Mouse (Mus musculus): ENCODE results near the gene Vmn1r114. TPM values are rescaled to one million over a fixed set of nuclear protein-coding genes. Genes with fewer than 3 reads are reported as not detected.

The Vmn1r114 gene
- polyA plus RNA-seq (2021; fragmentation: Nextera tagmentation) = not detected in 2 replicates
- long read RNA-seq, experiment 1 = 0 reads
- long read RNA-seq, experiment 2 = 0 reads

GRCm38 (mm10) chr7:20812086-20812485 is at the start of gene Vmn1r114:
Gene Vmn1r114 (minus strand): TSS chr7:20812186.

DNA sequence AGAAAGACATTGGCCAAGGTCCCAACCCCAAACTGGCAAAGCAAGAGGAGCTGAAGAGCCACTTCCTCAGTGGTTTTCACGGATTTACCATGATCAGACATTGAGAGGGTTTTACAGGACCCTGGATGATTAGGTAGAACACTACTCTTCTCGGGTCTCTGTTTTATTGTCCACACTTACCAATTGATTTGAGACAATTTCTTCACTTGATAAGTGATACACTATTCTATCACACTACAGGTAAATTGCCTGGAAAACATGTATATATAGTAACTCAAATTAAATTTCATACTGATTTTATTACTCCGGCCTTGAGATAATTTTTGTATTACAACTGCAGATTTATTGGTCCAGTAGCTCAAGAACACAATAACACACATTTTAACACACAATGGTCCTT is 32.9 kb upstream of the Vmn1r114 start, which contains the start of gene Vmn1r115:
TSS of gene Vmn1r115 (minus strand) at position 101 of the 400 bp plus-strand sequence.

DNA sequence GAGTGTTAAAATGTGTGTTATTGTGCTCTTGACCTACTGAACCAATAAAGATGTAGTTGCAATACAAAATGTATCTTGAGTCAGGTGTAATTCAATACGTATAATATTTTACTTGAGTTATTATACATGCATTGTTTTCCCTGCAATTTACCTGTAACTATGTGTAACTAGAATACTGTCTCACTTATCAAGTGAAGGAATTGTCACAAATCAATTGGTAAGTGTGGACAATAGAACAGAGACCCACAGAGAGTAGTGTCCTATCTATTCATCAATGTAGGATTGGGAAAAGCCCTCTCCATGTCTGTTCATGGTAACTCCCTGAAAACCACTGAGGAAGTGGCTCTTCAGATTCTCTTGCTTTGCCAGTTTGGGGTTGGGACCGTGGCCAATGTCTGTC is 25.0 kb downstream of the Vmn1r114 start, which contains the start of gene Vmn1r113:
TSS of gene Vmn1r113 (plus strand) at position 301 of the 400 bp plus-strand sequence.

GRCm38 (mm10) chr7:20770885-20771284 is 41.1 kb downstream of the Vmn1r114 start, which contains the start of gene Vmn1r112:
Gene Vmn1r112 (plus strand): TSS chr7:20771185.

Other genes with a start within 250 kb of the Vmn1r114 start
- gene Gm4141, start 235.9 kb downstream of the Vmn1r114 start, polyA plus RNA-seq (2021; fragmentation: Nextera tagmentation) = not detected in 2 replicates
- gene Gm4513, start 213.2 kb downstream of the Vmn1r114 start, polyA plus RNA-seq (2021; fragmentation: Nextera tagmentation) = not detected in 2 replicates
- gene Vmn1r107, start 143.3 kb downstream of the Vmn1r114 start, polyA plus RNA-seq (2021; fragmentation: Nextera tagmentation) = not detected in 2 replicates
- gene Vmn1r111, start 109.0 kb downstream of the Vmn1r114 start, polyA plus RNA-seq (2021; fragmentation: Nextera tagmentation) = not detected in 2 replicates
- gene Gm10668, start 81.6 kb downstream of the Vmn1r114 start, polyA plus RNA-seq (2021; fragmentation: Nextera tagmentation) = not detected in 2 replicates
- not detected in 2 replicates for gene Vmn1r112, start 41.0 kb downstream of the Vmn1r114 start, polyA plus RNA-seq (2021; fragmentation: Nextera tagmentation)
- gene Vmn1r113, start 24.9 kb downstream of the Vmn1r114 start, polyA plus RNA-seq (2021; fragmentation: Nextera tagmentation) = not detected in 2 replicates
- not detected in 2 replicates for gene Vmn1r115, start 32.8 kb upstream of the Vmn1r114 start, polyA plus RNA-seq (2021; fragmentation: Nextera tagmentation)
- not detected in 2 replicates for gene Vmn1r116, start 60.1 kb upstream of the Vmn1r114 start, polyA plus RNA-seq (2021; fragmentation: Nextera tagmentation)
- gene Vmn1r117, start 71.9 kb upstream of the Vmn1r114 start, polyA plus RNA-seq (2021; fragmentation: Nextera tagmentation) = not detected in 2 replicates
- gene Vmn1r118, start 100.2 kb upstream of the Vmn1r114 start, polyA plus RNA-seq (2021; fragmentation: Nextera tagmentation) = not detected in 2 replicates
- gene Vmn1r119, start 200.3 kb upstream of the Vmn1r114 start, polyA plus RNA-seq (2021; fragmentation: Nextera tagmentation) = not detected in 2 replicates
- gene Vmn1r120, start 241.6 kb upstream of the Vmn1r114 start, polyA plus RNA-seq (2021; fragmentation: Nextera tagmentation) = not detected in 2 replicates